Mouse (Mus musculus) hindbrain, embryonic 15.5 days (tissue): ENCODE measurements around the gene Orm3. TPM values are rescaled to one million over a fixed set of nuclear protein-coding genes. Genes with fewer than 3 reads are reported as not detected.

Source experiments
- ATAC-seq: fragments of 200-750 bp; cut with Nextera tagmentation; 2 replicates; pipeline ENCODE4 v1.8.0; 2017; ENCODE audit warnings: low read depth, moderate number of reproducible peaks, moderate TSS enrichment; ENCODE audit not compliant: low FRiP score
- H3K27ac ChIP-seq: fragments of 300-500 bp; sonication (generic); replicated peaks from 2 replicates; pipeline ENCODE4 v1.5.1; 2015; ENCODE audit warnings: mild to moderate bottlenecking, inconsistent platforms
- H3K27me3 ChIP-seq: fragments of 300-500 bp; sonication (generic); 2 replicates; pipeline ENCODE4 v1.6.1; 2015; ENCODE audit warnings: control low read depth, inconsistent platforms
- H3K36me3 ChIP-seq: fragments of 300-500 bp; sonication (generic); 2 replicates; pipeline ENCODE4 v1.6.1; 2015; ENCODE audit warnings: control low read depth, inconsistent platforms
- H3K4me1 ChIP-seq: fragments of 300-500 bp; sonication (generic); replicated peaks from 2 replicates; pipeline ENCODE4 v1.6.1; 2015; ENCODE audit warnings: control low read depth, inconsistent platforms
- H3K4me2 ChIP-seq: fragments of 300-500 bp; sonication (generic); 2 replicates; pipeline ENCODE4 v1.6.1; 2015; ENCODE audit warnings: moderate library complexity, mild to moderate bottlenecking, inconsistent platforms
- H3K4me3 ChIP-seq: fragments of 300-500 bp; sonication (generic); 2 replicates; pipeline ENCODE4 v1.5.1; 2015; ENCODE audit warnings: mild to moderate bottlenecking, inconsistent platforms
- H3K9ac ChIP-seq: fragments of 300-500 bp; sonication (generic); 2 replicates; pipeline ENCODE4 v1.6.1; 2015; ENCODE audit warnings: inconsistent platforms
- H3K9me3 ChIP-seq: fragments of 300-500 bp; sonication (generic); 2 replicates; pipeline ENCODE4 v1.6.1; 2016; ENCODE audit warnings: control low read depth, inconsistent platforms
- WGBS: fragments of 180-500 bp; shearing (Covaris S2); methylation state at CpG from one replicate; pipeline ENCODE4 v1.1.7; 2015; 5-methylcytosine and 5-hydroxymethylcytosine counted together
- polyA plus RNA-seq: library from polyadenylated mRNA; unstranded; fragments of >200 nt; fragmentation: Nextera tagmentation; extraction: Ambion mirVana; gene quantifications from 2 replicates; pipeline ENCODE4 v1.2.1, GENCODE M21; 2015

The Orm3 gene
- polyA plus RNA-seq, 1 experiment from 2014 or later = not detected

DNA sequence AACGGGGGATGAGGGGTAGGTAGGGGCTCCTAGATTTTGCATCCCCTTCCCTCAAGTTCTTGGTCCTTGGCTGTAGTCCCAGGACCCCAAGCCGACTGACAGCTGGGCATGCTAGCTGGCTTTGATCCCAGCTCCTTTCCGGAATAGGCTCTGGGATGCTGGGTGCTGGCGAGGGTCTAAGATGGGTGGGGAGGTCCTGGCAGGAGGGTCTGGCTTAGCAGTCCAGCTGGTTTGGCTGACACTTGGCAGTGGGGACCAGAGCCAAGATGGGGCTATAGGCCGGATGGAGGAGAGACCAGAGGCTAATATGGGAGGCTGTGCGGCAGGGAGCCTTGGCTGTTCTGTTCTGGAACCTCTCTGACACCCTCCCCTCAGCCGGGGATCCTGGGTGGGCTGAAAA is 52.3 kb downstream of the Orm3 start:
- 0 out of 2 replicates have a peak overlapping the region, but pooled peaks have one; percentile 2 for H3K9ac ChIP-seq
- peak; percentile 46 for ATAC-seq
- peak overlapping the region; percentile 51; the same call in 1 of the 2 replicates for H3K4me3 ChIP-seq
- H3K27me3 ChIP-seq = 0 out of 2 replicates have a peak, but pooled peaks cover 2% of the 10 kb centered on the region
- H3K9me3 ChIP-seq = no peaks in the 10 kb centered on the region
- WGBS = 47% methylated on average over 7 of the region's 7 CpGs
- H3K27ac ChIP-seq = peak overlapping the region; percentile 69
- no peaks in the 10 kb centered on the region for H3K36me3 ChIP-seq
- peaks cover 48% of the 10 kb centered on the region for H3K4me1 ChIP-seq
- peak overlapping the region; percentile 97 for H3K4me2 ChIP-seq

DNA sequence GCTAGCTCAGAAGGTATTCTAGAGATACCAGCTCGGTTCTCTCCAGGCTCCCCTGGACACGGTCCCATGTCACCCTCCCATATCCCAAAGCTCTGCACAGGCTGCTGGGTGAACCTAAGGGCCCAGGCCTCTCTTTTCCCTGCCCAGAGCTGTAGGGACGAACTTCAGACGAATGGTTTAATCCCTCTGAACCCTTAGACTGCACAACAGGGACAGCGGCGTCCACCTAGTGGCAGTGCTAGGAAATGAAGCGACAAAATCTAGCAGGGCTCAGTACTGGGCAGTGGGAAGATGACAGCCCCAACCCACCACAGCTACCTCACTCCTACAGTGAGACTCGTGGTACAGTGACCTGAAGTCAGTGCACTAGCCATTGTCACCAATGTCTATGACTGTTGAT is 52.7 kb downstream of the Orm3 start:
- Histone ChIP-seq H3K36me3 (no peaks in the 10 kb centered on the region), H3K27ac (peak overlapping the region; percentile 69), H3K4me1 (peaks cover 44% of the 10 kb centered on the region), H3K27me3 (0 out of 2 replicates have a peak, but pooled peaks cover 2% of the 10 kb centered on the region), H3K9ac (peak overlapping the region; percentile 55; the same call in 1 of the 2 replicates), H3K4me3 (peak overlapping the region; percentile 51), H3K4me2 (peak overlapping the region; percentile 97), H3K9me3 (no peaks in the 10 kb centered on the region)
- ATAC-seq = peak; percentile 42
- 9% methylated on average over 8 of the region's 8 CpGs for WGBS

Other genes with a start within 250 kb of the Orm3 start
- 0.12 and 1.1 TPM in 2 replicates for gene Ambp, start 201.4 kb upstream of the Orm3 start, polyA plus RNA-seq
- 0.09 and 0.10 TPM in 2 replicates for gene Kif12, start 184.0 kb upstream of the Orm3 start, polyA plus RNA-seq
- gene Col27a1, start 142.2 kb upstream of the Orm3 start, polyA plus RNA-seq = 2.2 and 3.3 TPM in 2 replicates
- gene Orm1, start 11.6 kb upstream of the Orm3 start, polyA plus RNA-seq = not detected in 2 replicates
- not detected in 2 replicates for gene Orm2, start 6.3 kb downstream of the Orm3 start, polyA plus RNA-seq
- 6.6 and 7.2 TPM in 2 replicates for gene Akna, start 47.2 kb downstream of the Orm3 start, polyA plus RNA-seq
- 6.9 and 7.1 TPM in 2 replicates for gene Whrn, start 139.8 kb downstream of the Orm3 start, polyA plus RNA-seq
- gene Atp6v1g1, start 188.6 kb downstream of the Orm3 start, polyA plus RNA-seq = 392 and 404 TPM in 2 replicates
- 3.3 and 4.1 TPM in 2 replicates for gene Tmem268, start 202.6 kb downstream of the Orm3 start, polyA plus RNA-seq
- not detected in 2 replicates for gene Gm11213, start 249.1 kb downstream of the Orm3 start, polyA plus RNA-seq